Mouse (Mus musculus): ENCODE measurements around the gene Rack1.

DNA sequence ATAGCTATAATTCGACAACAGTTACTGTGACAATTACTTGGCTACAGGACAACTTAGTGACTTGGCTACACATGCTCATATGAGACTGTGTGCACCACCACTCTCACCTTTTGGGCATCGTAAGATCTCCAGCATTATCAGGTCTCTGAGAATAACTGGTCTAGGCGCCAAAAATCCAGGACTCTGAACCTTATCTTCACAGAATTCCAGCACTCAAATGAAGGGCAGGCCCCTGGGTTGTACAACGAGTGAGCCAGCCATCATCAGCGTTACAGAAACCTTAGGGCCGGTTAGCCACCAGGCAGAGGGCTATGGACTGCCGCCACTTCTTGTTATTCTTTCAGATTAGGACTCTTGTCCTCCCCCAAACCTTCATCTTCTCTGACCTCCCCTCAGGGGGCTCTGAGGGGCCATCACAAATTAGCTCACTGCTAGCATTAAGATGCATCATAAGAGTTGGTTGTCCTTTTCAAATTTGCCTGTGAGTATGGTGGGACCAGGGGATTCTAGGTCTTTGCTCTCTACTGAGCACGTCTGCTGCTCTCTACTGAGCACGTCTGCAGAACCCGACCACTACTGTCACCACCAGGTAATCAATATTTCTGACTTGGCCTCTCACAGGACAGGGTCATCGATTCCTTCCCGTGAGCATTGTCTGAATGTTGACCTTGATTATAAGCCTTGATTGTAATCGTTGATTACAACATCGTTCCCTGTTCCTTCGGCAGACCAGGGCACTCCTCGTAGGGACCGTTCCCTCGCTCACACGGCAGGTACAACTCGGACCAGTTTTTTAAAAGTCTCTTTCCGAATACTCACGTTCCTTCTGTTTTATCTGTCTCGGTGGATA lies 52.7 kb downstream of the Rack1 start:
- no peak for TF ChIP-seq EP300 (IDR thresholded peaks at IDR 0.05)
- no peak for TF ChIP-seq CTCF (IDR thresholded peaks at IDR 0.05)

Measured in lung, postnatal 0 days (tissue).